Mouse (Mus musculus) MEL (cell line): ENCODE data around the gene Pex10. TPM values are rescaled to one million over a fixed set of nuclear protein-coding genes. Genes with fewer than 3 reads are reported as not detected.

Source experiments
- DNase-seq: peaks from one replicate; pipeline ENCODE4 v3.0.0; 2011; ENCODE audit warnings: low read depth, low spot score
- H3K27ac ChIP-seq: 2 replicates; pipeline ENCODE4 v1.5.1; 2012; ENCODE audit warnings: low read depth, mild to moderate bottlenecking, control low read depth, low read length, moderate library complexity; ENCODE audit not compliant: control insufficient read depth
- H3K27me3 ChIP-seq, 2 experiments: fragments of 150-350 bp in 1 of 2; sonication (generic) in 1 of 2; 2 replicates each; pipeline ENCODE4 v1.6.1; 2012; ENCODE audit warnings: low read length in 2 of 2, mild to moderate bottlenecking in 2 of 2, improper control_type of control experiment in 1 of 2, moderate library complexity in 1 of 2; ENCODE audit not compliant: insufficient read depth in 2 of 2, control insufficient read depth in 1 of 2
- H3K36me3 ChIP-seq, 2 experiments: 2 replicates each; pipeline ENCODE4 v1.6.1; 2012 to 2014; ENCODE audit warnings: low read length in 2 of 2, improper control_type of control experiment in 1 of 2, inconsistent platforms in 1 of 2, mild to moderate bottlenecking in 1 of 2; ENCODE audit not compliant: insufficient read depth in 2 of 2, control insufficient read depth in 1 of 2
- H3K4me1 ChIP-seq, 2 experiments: fragments of 150-350 bp in 1 of 2; sonication (generic) in 1 of 2; 2 replicates each; pipeline ENCODE4 v1.6.1; 2012; ENCODE audit warnings: low read length in 2 of 2, improper control_type of control experiment in 1 of 2, mild to moderate bottlenecking in 1 of 2; ENCODE audit not compliant: insufficient read depth in 2 of 2, control insufficient read depth in 1 of 2
- H3K4me3 ChIP-seq, 2 experiments: fragments of 150-350 bp in 1 of 2; sonication (generic) in 1 of 2; 2 replicates each; pipeline ENCODE4 v1.5.1; 2012; ENCODE audit warnings: low read depth in 2 of 2, low read length in 2 of 2, mild to moderate bottlenecking in 2 of 2, moderate library complexity in 2 of 2, control low read depth in 1 of 2, improper control_type of control experiment in 1 of 2; ENCODE audit not compliant: control insufficient read depth in 1 of 2, insufficient read depth in 1 of 2
- H3K79me2 ChIP-seq: 2 replicates; pipeline ENCODE4 v1.6.1; 2012; ENCODE audit warnings: mild to moderate bottlenecking, low read length, moderate library complexity; ENCODE audit not compliant: control insufficient read depth, poor library complexity, insufficient read depth
- H3K9ac ChIP-seq: 2 replicates; pipeline ENCODE4 v1.6.1; 2012; ENCODE audit warnings: low read depth, mild to moderate bottlenecking, control low read depth, low read length, moderate library complexity; ENCODE audit not compliant: control insufficient read depth, poor library complexity, severe bottlenecking
- H3K9me3 ChIP-seq: fragments of 150-350 bp; sonication (generic); replicated peaks from 2 replicates; pipeline ENCODE4 v1.6.1; 2012; ENCODE audit warnings: mild to moderate bottlenecking, low read length, improper control_type of control experiment, moderate library complexity; ENCODE audit not compliant: insufficient read depth
- CHD1 ChIP-seq: IDR thresholded peaks from 2 replicates; pipeline ENCODE4 v1.6.1; 2012; ENCODE audit warnings: low read depth, mild to moderate bottlenecking, inconsistent platforms, low read length, improper control_type of control experiment
- CTCF ChIP-seq, 3 experiments: IDR thresholded peaks in 2 of 3; conservative IDR thresholded peaks in 1 of 3; 2 replicates each; pipeline ENCODE4 v1.5.1; 2011 to 2012; ENCODE audit warnings: low read length in 3 of 3, low read depth in 2 of 3, mild to moderate bottlenecking in 2 of 3, improper control_type of control experiment in 1 of 3, inconsistent platforms in 1 of 3, mixed read lengths in 1 of 3, moderate library complexity in 1 of 3; ENCODE audit not compliant: control insufficient read depth in 1 of 3, insufficient read depth in 1 of 3, poor library complexity in 1 of 3, severe bottlenecking in 1 of 3
- ELF1 ChIP-seq: IDR thresholded peaks from 2 replicates; pipeline ENCODE4 v1.6.1; 2014; ENCODE audit warnings: low read depth, mild to moderate bottlenecking, inconsistent platforms, low read length, improper control_type of control experiment, moderate library complexity
- HCFC1 ChIP-seq: IDR thresholded peaks from 2 replicates; pipeline ENCODE4 v1.6.1; 2012; ENCODE audit warnings: low read depth, mild to moderate bottlenecking, inconsistent platforms, low read length, improper control_type of control experiment, moderate library complexity
- JUND ChIP-seq: IDR thresholded peaks from 2 replicates; pipeline ENCODE4 v1.6.1; 2011; ENCODE audit warnings: low read depth, mild to moderate bottlenecking, improper control_type of control experiment, low read length
- KAT2A ChIP-seq: conservative IDR thresholded peaks from 2 replicates; pipeline ENCODE4 v1.6.1; 2012; ENCODE audit warnings: low read depth, low read length, improper control_type of control experiment, inconsistent platforms
- MAFK ChIP-seq: IDR thresholded peaks from 2 replicates; pipeline ENCODE4 v1.6.1; 2011; ENCODE audit warnings: low read depth, mild to moderate bottlenecking, low read length, improper control_type of control experiment, borderline replicate concordance
- MAX ChIP-seq: IDR thresholded peaks from 2 replicates; pipeline ENCODE4 v1.6.1; 2011; ENCODE audit warnings: low read length, improper control_type of control experiment
- MXI1 ChIP-seq: IDR thresholded peaks from 2 replicates; pipeline ENCODE4 v1.6.1; 2011; ENCODE audit warnings: mild to moderate bottlenecking, low read depth, low read length, improper control_type of control experiment
- NELFE ChIP-seq: IDR thresholded peaks from 2 replicates; pipeline ENCODE4 v1.6.1; 2011; ENCODE audit warnings: low read depth, low read length, improper control_type of control experiment
- NRF1 ChIP-seq: IDR thresholded peaks from 2 replicates; pipeline ENCODE4 v1.6.1; 2014; ENCODE audit warnings: low read depth, mild to moderate bottlenecking, inconsistent platforms, low read length, improper control_type of control experiment, moderate library complexity; ENCODE audit not compliant: poor library complexity, insufficient read depth, severe bottlenecking
- POLR2A ChIP-seq, 2 experiments: IDR thresholded peaks; 2 replicates each; pipeline ENCODE4 v1.6.1; 2011 to 2012; ENCODE audit warnings: low read length in 2 of 2, mild to moderate bottlenecking in 2 of 2, control low read depth in 1 of 2, improper control_type of control experiment in 1 of 2, low read depth in 1 of 2, moderate library complexity in 1 of 2; ENCODE audit not compliant: control insufficient read depth in 1 of 2, insufficient read depth in 1 of 2, poor library complexity in 1 of 2
- RAD21 ChIP-seq: IDR thresholded peaks from 2 replicates; pipeline ENCODE4 v1.6.1; 2011; ENCODE audit warnings: mild to moderate bottlenecking, low read depth, low read length, improper control_type of control experiment
- SIN3A ChIP-seq: IDR thresholded peaks from 2 replicates; pipeline ENCODE4 v1.6.1; 2012; ENCODE audit warnings: low read length, improper control_type of control experiment, inconsistent platforms
- SMC3 ChIP-seq: IDR thresholded peaks from 2 replicates; pipeline ENCODE4 v1.6.1; 2011; ENCODE audit warnings: low read depth, low read length, improper control_type of control experiment
- TCF12 ChIP-seq: IDR thresholded peaks from 2 replicates; pipeline ENCODE4 v1.6.1; 2014; ENCODE audit warnings: low read depth, mild to moderate bottlenecking, inconsistent platforms, low read length, improper control_type of control experiment, moderate library complexity
- USF2 ChIP-seq, 2 experiments: IDR thresholded peaks; 2 replicates each; pipeline ENCODE4 v1.6.1; 2011 to 2012; ENCODE audit warnings: improper control_type of control experiment in 2 of 2, low read length in 2 of 2, borderline replicate concordance in 1 of 2, inconsistent platforms in 1 of 2, low read depth in 1 of 2, mild to moderate bottlenecking in 1 of 2; ENCODE audit not compliant: insufficient read depth in 1 of 2
- ZC3H11A ChIP-seq: IDR thresholded peaks from 2 replicates; pipeline ENCODE4 v1.6.1; 2012; ENCODE audit warnings: low read depth, mild to moderate bottlenecking, inconsistent platforms, low read length, improper control_type of control experiment
- ZMIZ1 ChIP-seq: IDR thresholded peaks from 2 replicates; pipeline ENCODE4 v1.6.1; 2012; ENCODE audit warnings: low read depth, mild to moderate bottlenecking, inconsistent platforms, low read length, improper control_type of control experiment, moderate library complexity
- ZNF384 ChIP-seq: IDR thresholded peaks from 2 replicates; pipeline ENCODE4 v1.6.1; 2012; ENCODE audit warnings: low read depth, mild to moderate bottlenecking, inconsistent platforms, low read length, improper control_type of control experiment
- polyA plus RNA-seq, 2 experiments: library from polyadenylated mRNA; stranded (reverse) in 1 of 2; unstranded in 1 of 2; fragments of >175 nt in 1 of 2; fragments of >200 nt in 1 of 2; gene quantifications; 2 replicates each; pipeline versions ENCODE4 v1.2.1 to v1.2.4; 2012; ENCODE audit warnings: low replicate concordance in 2 of 2, low read depth in 1 of 2; ENCODE audit not compliant: insufficient read length in 2 of 2, insufficient read depth in 1 of 2, missing spikeins in 1 of 2
- total RNA-seq: library from RNA; depleted of rRNA; stranded (reverse); fragments of 300-350 nt; gene quantifications from 2 replicates; pipeline ENCODE4 v1.2.3, GENCODE M21; 2012

Gene Pex10
- total and polyA plus RNA-seq, 3 experiments = 15.8 to 21.8 TPM; not detected in 1

GRCm38 (mm10) chr4:155093431-155094149, 26.8 kb downstream of the Pex10 start:
- Histone ChIP-seq H3K9me3 (no peaks in the 10 kb centered on the region), H3K27me3 (no peaks in the 10 kb centered on the region), H3K4me3 (no peak overlapping the region), H3K36me3 (no peaks in the 10 kb centered on the region), H3K4me1 (no peaks in the 10 kb centered on the region), H3K27ac (no peak overlapping the region), H3K9ac (no peak overlapping the region), H3K79me2 (no peaks in the 10 kb centered on the region)
- DNase-seq = no peak
- no peak for TF ChIP-seq MAX
- TF ChIP-seq USF2 (IDR thresholded peaks at IDR 0.05; ENCODE audit: borderline replicate concordance in 1 of 2, insufficient read depth in 1 of 2, low read depth in 1 of 2, low read length in 2 of 2) = no peak
- TF ChIP-seq NELFE = no peak
- TF ChIP-seq RAD21 = no peak
- TF ChIP-seq MAFK = no peak
- no peak for TF ChIP-seq JUND
- no peak for TF ChIP-seq NRF1
- no peak for TF ChIP-seq HCFC1
- TF ChIP-seq ELF1 = no peak
- TF ChIP-seq ZNF384 = no peak
- no peak for TF ChIP-seq KAT2A
- no peak for TF ChIP-seq ZMIZ1

- DNase-seq = peak; percentile 68
- Histone ChIP-seq H3K4me3 (no peak overlapping the region), H3K9ac (no peak overlapping the region), H3K4me1 (no peaks in the 10 kb centered on the region), H3K27me3 (no peaks in the 10 kb centered on the region), H3K27ac (no peak overlapping the region), H3K36me3 (no peaks in the 10 kb centered on the region), H3K79me2 (no peaks in the 10 kb centered on the region), H3K9me3 (no peaks in the 10 kb centered on the region)
- peak; percentile 62 for TF ChIP-seq SMC3
- TF ChIP-seq NELFE = no peak
- TF ChIP-seq CHD1 = no peak
- no peak for TF ChIP-seq SIN3A
- TF ChIP-seq CTCF (IDR thresholded peaks at IDR 0.05 in 2 of 3, conservative IDR thresholded peaks at IDR 0.05 in 1 of 3; ENCODE audit: control insufficient read depth in 1 of 3, insufficient read depth in 1 of 3, low read depth in 2 of 3, low read length in 3 of 3, poor library complexity in 1 of 3, severe bottlenecking in 1 of 3) = peak; percentile 79 to 87 (median 86)
- peak; percentile 17; the same call in 1 of the 2 replicates for TF ChIP-seq RAD21
- TF ChIP-seq MXI1 = no peak
- TF ChIP-seq NRF1 = no peak
- TF ChIP-seq ZC3H11A = no peak; the same call in 1 of the 2 replicates
- TF ChIP-seq HCFC1 = no peak
- no peak for TF ChIP-seq TCF12
- TF ChIP-seq KAT2A = no peak
- TF ChIP-seq POLR2A (IDR thresholded peaks at IDR 0.05; ENCODE audit: control insufficient read depth in 1 of 2, insufficient read depth in 1 of 2, low read depth in 1 of 2, low read length in 2 of 2, poor library complexity in 1 of 2) = no peak
Observed at GRCm38 (mm10) chr4:155094565-155094964, 27.7 kb downstream of the Pex10 start.
